Comparison of ENCODE assay signal across 20 mouse cellular contexts in the genomic region with DNA sequence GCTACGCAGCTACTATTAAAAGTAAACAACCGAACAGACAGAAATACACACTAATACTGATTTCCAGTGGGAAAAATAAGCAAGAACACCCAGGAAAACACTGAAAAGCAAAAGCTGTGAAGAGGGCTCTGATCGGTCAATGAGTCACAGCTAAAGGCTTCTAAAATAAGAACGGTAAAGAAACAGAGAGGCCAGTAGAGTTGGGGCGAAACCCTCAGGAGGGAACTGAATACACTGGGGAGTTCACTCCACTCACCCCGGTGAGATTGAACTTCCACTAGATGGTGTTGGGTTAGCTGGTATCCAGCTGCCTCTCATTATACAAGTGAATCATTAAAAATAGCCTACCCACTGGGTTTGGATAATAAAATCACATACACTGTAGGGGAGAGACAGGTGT.
"Had no signal": no experiment of that assay in that cellular context is flagged by ENCODE, and none has a peak within 500 bp of the region (broad histone marks: within the 10 kb centered on the region; RNA-seq: fewer than 3 reads in every experiment).

No protein-coding gene starts in this region.

- H3K4me1 ChIP-seq: heart, embryonic 13.5 days; heart, embryonic 15.5 days; hindbrain, embryonic 13.5 days; hindbrain, embryonic 15.5 days; limb, embryonic 13.5 days; limb, embryonic 15.5 days had no signal

- H3K27ac ChIP-seq: heart, adult 2 months; heart, embryonic 13.5 days; heart, embryonic 15.5 days; hindbrain, embryonic 13.5 days; hindbrain, embryonic 15.5 days; hindbrain, postnatal 0 days; layer of hippocampus, adult 2 months; limb, embryonic 13.5 days; limb, embryonic 15.5 days had no signal

- DNase-seq: gastrocnemius, postnatal 14 days; gastrocnemius, postnatal 36 days; heart, adult 2 months; heart, postnatal 14 days; heart, postnatal 36 days; kidney, adult 11 months; kidney, adult 8-10 months; kidney, postnatal 10 days; kidney, postnatal 25 days; kidney, postnatal 4 days; left cerebral cortex, postnatal 4 days had no signal

- H3K4me3 ChIP-seq: heart, adult 2 months; heart, embryonic 13.5 days; heart, embryonic 15.5 days; hindbrain, embryonic 13.5 days; hindbrain, embryonic 15.5 days; layer of hippocampus, adult 2 months; limb, embryonic 13.5 days; limb, embryonic 15.5 days had no signal

- H3K4me2 ChIP-seq: heart, embryonic 11.5 days; heart, embryonic 13.5 days; heart, embryonic 15.5 days; hindbrain, embryonic 13.5 days; hindbrain, embryonic 15.5 days; limb, embryonic 13.5 days; limb, embryonic 15.5 days had no signal

- H3K36me3 ChIP-seq: heart, embryonic 13.5 days; heart, embryonic 15.5 days; hindbrain, embryonic 13.5 days; hindbrain, embryonic 15.5 days; limb, embryonic 13.5 days; limb, embryonic 15.5 days had no signal
